Mouse (Mus musculus) embryonic fibroblast, embryonic 13.5 days (primary cell): ENCODE measurements around the gene Ttc19. TPM values are rescaled to one million over a fixed set of nuclear protein-coding genes. Genes with fewer than 3 reads are reported as not detected.
"Not testable (repeated sequence)": the region's sequence is repeated elsewhere in the genome, so short reads cannot be mapped to it uniquely, and the experiment has no call there.

Source experiments
- H3K27ac ChIP-seq: 2 replicates; pipeline ENCODE4 v1.5.1; 2012; ENCODE audit warnings: low read length, control low read depth, inconsistent platforms; ENCODE audit not compliant: insufficient read depth
- H3K4me1 ChIP-seq: 2 replicates; pipeline ENCODE4 v1.6.1; 2011; ENCODE audit warnings: low read length; ENCODE audit not compliant: control insufficient read depth, insufficient read depth
- H3K4me3 ChIP-seq: 2 replicates; pipeline ENCODE4 v1.5.1; 2011; ENCODE audit warnings: mild to moderate bottlenecking, control low read depth, low read length; ENCODE audit not compliant: insufficient read depth
- CTCF ChIP-seq: IDR thresholded peaks from 2 replicates; pipeline ENCODE4 v1.5.1; 2011; ENCODE audit warnings: mild to moderate bottlenecking, control low read depth, low read length, moderate library complexity, borderline replicate concordance; ENCODE audit not compliant: insufficient read depth
- POLR2A ChIP-seq: IDR thresholded peaks from 2 replicates; pipeline ENCODE4 v1.6.1; 2011; ENCODE audit warnings: low read depth, mild to moderate bottlenecking, control low read depth, low read length, moderate library complexity
- polyA plus RNA-seq: library from polyadenylated mRNA; stranded (reverse); fragments of >200 nt; gene quantifications from 2 replicates; pipeline ENCODE4 v1.2.4, GENCODE M21; 2011; ENCODE audit warnings: low read depth; ENCODE audit not compliant: missing spikeins, insufficient read length

Ttc19 gene
- polyA plus RNA-seq, 1 experiment = 46.3 TPM

- H3K4me1 ChIP-seq = no peaks in the 10 kb centered on the region
- no peak for TF ChIP-seq CTCF
- TF ChIP-seq POLR2A = no peak
- H3K27ac ChIP-seq = no peak overlapping the region
- no peak overlapping the region for H3K4me3 ChIP-seq
Measured at GRCm38 (mm10) chr11:62320097-62320496, 38.8 kb downstream of the Ttc19 start.

GRCm38 (mm10) chr11:62323659-62324058 lies 42.4 kb downstream of the Ttc19 start:
- TF ChIP-seq POLR2A (no peak), CTCF (no peak)
- H3K4me3 ChIP-seq = no peak overlapping the region
- no peaks in the 10 kb centered on the region for H3K4me1 ChIP-seq
- H3K27ac ChIP-seq = no peak overlapping the region

GRCm38 (mm10) chr11:62331141-62331540 lies 49.9 kb downstream of the Ttc19 start:
- H3K4me1 ChIP-seq = no peaks in the 10 kb centered on the region
- H3K27ac ChIP-seq = no peak overlapping the region
- TF ChIP-seq POLR2A (no peak), CTCF (no peak)
- no peak overlapping the region for H3K4me3 ChIP-seq

- no peak for TF ChIP-seq POLR2A
- TF ChIP-seq CTCF = no peak
- H3K4me3 ChIP-seq = no peak overlapping the region
- H3K27ac ChIP-seq = no peak overlapping the region
- H3K4me1 ChIP-seq = no peaks in the 10 kb centered on the region
Measured at GRCm38 (mm10) chr11:62332228-62332627, 51.0 kb downstream of the Ttc19 start.

- no peak overlapping the region for H3K4me3 ChIP-seq
- H3K4me1 ChIP-seq = no peaks in the 10 kb centered on the region
- H3K27ac ChIP-seq = no peak overlapping the region
- no peak for TF ChIP-seq POLR2A
- TF ChIP-seq CTCF = no peak
Measured at GRCm38 (mm10) chr11:62343002-62343401, 61.7 kb downstream of the Ttc19 start.

GRCm38 (mm10) chr11:62351948-62352347 lies 70.7 kb downstream of the Ttc19 start:
- Histone ChIP-seq H3K4me3 (no peak overlapping the region), H3K4me1 (no peaks in the 10 kb centered on the region), H3K27ac (no peak overlapping the region)
- TF ChIP-seq POLR2A (no peak), CTCF (no peak)

- Histone ChIP-seq H3K27ac (no peak overlapping the region), H3K4me3 (no peak overlapping the region), H3K4me1 (no peaks in the 10 kb centered on the region)
- TF ChIP-seq CTCF (no peak), POLR2A (no peak)
Measured at GRCm38 (mm10) chr11:62355216-62355615, 73.9 kb downstream of the Ttc19 start.

- no peak overlapping the region for H3K4me3 ChIP-seq
- H3K4me1 ChIP-seq = no peaks in the 10 kb centered on the region
- TF ChIP-seq CTCF = no peak
- TF ChIP-seq POLR2A = no peak
- H3K27ac ChIP-seq = no peak overlapping the region
Measured at GRCm38 (mm10) chr11:62366879-62367278, 85.6 kb downstream of the Ttc19 start.

GRCm38 (mm10) chr11:62369924-62370323 lies 88.7 kb downstream of the Ttc19 start:
- Histone ChIP-seq H3K27ac (no peak overlapping the region), H3K4me1 (no peaks in the 10 kb centered on the region), H3K4me3 (no peak overlapping the region)
- TF ChIP-seq POLR2A = no peak
- no peak for TF ChIP-seq CTCF

GRCm38 (mm10) chr11:62371776-62372175 lies 90.5 kb downstream of the Ttc19 start:
- TF ChIP-seq POLR2A (no peak), CTCF (no peak)
- Histone ChIP-seq H3K27ac (no peak overlapping the region), H3K4me3 (no peak overlapping the region), H3K4me1 (no peaks in the 10 kb centered on the region)

- H3K4me3 ChIP-seq, H3K4me1 ChIP-seq, H3K27ac ChIP-seq: not testable (repeated sequence)
Measured at GRCm38 (mm10) chr11:62377202-62377851, 96.1 kb downstream of the Ttc19 start.

Other genes with a start within 250 kb of the Ttc19 start
- 7.5 and 14.5 TPM in 2 replicates for gene Adora2b, start 32.5 kb upstream of the Ttc19 start, polyA plus RNA-seq
- gene Zswim7, start 98 bp upstream of the Ttc19 start, polyA plus RNA-seq = 14.5 and 16.6 TPM in 2 replicates
- 4.5 and 6.7 TPM in 2 replicates for gene Pigl, start 177.0 kb downstream of the Ttc19 start, polyA plus RNA-seq
- 179 and 225 TPM in 2 replicates for gene Ncor1, start 177.1 kb downstream of the Ttc19 start, polyA plus RNA-seq